Mouse (Mus musculus) liver, embryonic 13.5 days (tissue): ENCODE results near the gene Nubpl. TPM values are rescaled to one million over a fixed set of nuclear protein-coding genes. Genes with fewer than 3 reads are reported as not detected.
"Not testable (repeated sequence)": the region's sequence is repeated elsewhere in the genome, so short reads cannot be mapped to it uniquely, and the experiment has no call there.

Experiments
- ATAC-seq: fragments of 200-750 bp; cut with Nextera tagmentation; 2 replicates; pipeline ENCODE4 v1.8.0; 2017; ENCODE audit warnings: low read depth, mild to moderate bottlenecking, moderate number of reproducible peaks, moderate library complexity
- DNase-seq: peaks from one replicate; pipeline ENCODE4 v3.0.0; 2022
- H3K27ac ChIP-seq: fragments of 300-500 bp; sonication (generic); 2 replicates; pipeline ENCODE4 v1.5.1; 2015; ENCODE audit warnings: moderate library complexity, mild to moderate bottlenecking, inconsistent platforms
- H3K27me3 ChIP-seq: fragments of 300-500 bp; sonication (generic); 2 replicates; pipeline ENCODE4 v1.6.1; 2015; ENCODE audit warnings: mild to moderate bottlenecking, inconsistent platforms
- H3K36me3 ChIP-seq: fragments of 300-500 bp; sonication (generic); 2 replicates; pipeline ENCODE4 v1.6.1; 2015; ENCODE audit warnings: mild to moderate bottlenecking, inconsistent platforms
- H3K4me1 ChIP-seq: fragments of 300-500 bp; sonication (generic); replicated peaks from 2 replicates; pipeline ENCODE4 v1.6.1; 2015; ENCODE audit warnings: inconsistent platforms
- H3K4me2 ChIP-seq: fragments of 300-500 bp; sonication (generic); 2 replicates; pipeline ENCODE4 v1.6.1; 2015; ENCODE audit warnings: inconsistent platforms, mild to moderate bottlenecking, moderate library complexity
- H3K4me3 ChIP-seq: fragments of 300-500 bp; sonication (generic); replicated peaks from 2 replicates; pipeline ENCODE4 v1.5.1; 2015; ENCODE audit warnings: mild to moderate bottlenecking, inconsistent platforms
- H3K9ac ChIP-seq: fragments of 300-500 bp; sonication (generic); 2 replicates; pipeline ENCODE4 v1.6.1; 2015; ENCODE audit warnings: mild to moderate bottlenecking, inconsistent platforms
- H3K9me3 ChIP-seq: fragments of 300-500 bp; sonication (generic); replicated peaks from 2 replicates; pipeline ENCODE4 v1.6.1; 2016; ENCODE audit warnings: inconsistent platforms
- WGBS: fragments of 180-500 bp; shearing (Covaris S2); methylation state at CpG from one replicate; pipeline ENCODE4 v1.1.7; 2015; ENCODE audit not compliant: insufficient replicate concordance; 5-methylcytosine and 5-hydroxymethylcytosine counted together
- polyA plus RNA-seq: library from polyadenylated mRNA; unstranded; fragments of >200 nt; fragmentation: Nextera tagmentation; extraction: Ambion mirVana; gene quantifications from 2 replicates; pipeline ENCODE4 v1.2.1, GENCODE M21; 2015

Nubpl gene
- polyA plus RNA-seq, 1 experiment from 2014 or later: 6.2 TPM

DNA sequence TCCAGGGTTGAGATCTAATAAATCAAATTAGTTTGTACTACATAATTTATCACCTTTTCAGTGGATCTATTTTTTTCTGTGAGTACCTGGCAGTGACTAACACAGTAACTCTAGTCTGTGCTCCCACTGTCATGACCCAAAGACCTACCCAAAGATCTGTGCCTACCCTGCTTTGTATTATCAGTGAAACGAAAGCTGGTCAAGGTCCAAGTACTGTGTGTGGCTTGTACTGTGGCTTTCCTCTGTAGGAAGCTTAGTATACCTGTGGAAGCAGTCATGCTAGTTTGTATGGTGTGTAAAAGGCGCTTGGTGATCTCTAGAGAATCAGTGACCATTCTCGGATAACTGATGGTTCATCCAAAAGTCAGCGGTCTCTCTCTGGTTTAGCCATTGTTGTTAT is 57.4 kb downstream of the Nubpl start:
- Histone ChIP-seq H3K27me3 (no peaks in the 10 kb centered on the region), H3K4me3 (no peak overlapping the region), H3K36me3 (no peaks in the 10 kb centered on the region), H3K27ac (no peak overlapping the region), H3K4me2 (no peak overlapping the region), H3K9ac (no peak overlapping the region), H3K9me3 (no peaks in the 10 kb centered on the region), H3K4me1 (no peaks in the 10 kb centered on the region)
- 77% methylated on average over 4 of the region's 4 CpGs for WGBS
- ATAC-seq: no peak
- no peak for DNase-seq

DNA sequence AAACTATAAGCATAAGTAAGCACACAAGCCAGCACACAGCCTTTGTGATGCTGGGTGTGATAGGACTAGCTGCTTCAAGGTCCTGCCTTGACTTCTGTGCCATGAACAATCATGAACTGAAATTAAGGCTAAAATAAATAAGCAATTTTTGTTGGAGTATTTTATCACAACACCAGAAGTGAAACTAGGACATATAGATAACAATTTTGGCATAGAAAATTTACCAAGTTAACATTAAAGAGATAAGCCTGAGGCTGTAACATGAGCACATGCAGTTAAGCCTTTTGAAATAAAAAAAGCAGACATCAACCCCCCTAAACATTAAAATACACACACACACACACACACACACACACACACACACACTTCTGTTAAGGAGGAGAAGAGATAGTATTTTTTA is 66.9 kb downstream of the Nubpl start:
- Histone ChIP-seq H3K27me3 (no peaks in the 10 kb centered on the region), H3K9ac (no peak overlapping the region), H3K27ac (no peak overlapping the region), H3K36me3 (no peaks in the 10 kb centered on the region), H3K4me1 (no peaks in the 10 kb centered on the region), H3K9me3 (no peaks in the 10 kb centered on the region), H3K4me3 (no peak overlapping the region), H3K4me2 (no peak overlapping the region)
- ATAC-seq (no peak), DNase-seq (no peak)

DNA sequence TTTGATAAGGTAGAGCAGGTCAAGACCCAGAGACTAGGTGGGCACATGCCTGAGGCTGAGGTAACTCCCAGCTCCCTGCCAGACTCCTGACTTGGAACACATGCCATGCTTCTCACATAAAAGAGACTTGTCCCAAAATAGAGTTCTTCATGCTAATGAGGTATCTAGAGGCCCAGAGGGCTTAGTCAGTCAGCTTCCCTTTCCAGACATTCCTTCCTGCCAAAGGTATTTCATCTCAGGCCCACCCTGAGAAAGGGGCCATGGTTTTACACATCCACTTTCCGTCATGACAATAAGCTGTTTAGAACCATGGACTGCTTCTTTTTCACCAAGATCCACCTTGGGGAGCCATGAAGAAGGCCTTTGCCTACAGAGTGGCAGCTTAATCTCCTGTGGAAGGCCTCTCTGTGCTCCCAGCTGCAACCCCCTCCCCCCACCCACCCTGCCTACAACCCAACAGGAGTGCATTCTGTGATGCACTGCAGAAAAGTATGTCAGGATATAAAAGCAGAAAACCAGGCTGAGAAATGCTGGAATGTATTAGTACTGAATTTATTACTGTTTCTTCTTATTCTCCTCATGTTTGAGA is 88.8 kb downstream of the Nubpl start:
- WGBS: 77% methylated on average over 1 of the region's 1 CpGs
- no peaks in the 10 kb centered on the region for H3K27me3 ChIP-seq

DNA sequence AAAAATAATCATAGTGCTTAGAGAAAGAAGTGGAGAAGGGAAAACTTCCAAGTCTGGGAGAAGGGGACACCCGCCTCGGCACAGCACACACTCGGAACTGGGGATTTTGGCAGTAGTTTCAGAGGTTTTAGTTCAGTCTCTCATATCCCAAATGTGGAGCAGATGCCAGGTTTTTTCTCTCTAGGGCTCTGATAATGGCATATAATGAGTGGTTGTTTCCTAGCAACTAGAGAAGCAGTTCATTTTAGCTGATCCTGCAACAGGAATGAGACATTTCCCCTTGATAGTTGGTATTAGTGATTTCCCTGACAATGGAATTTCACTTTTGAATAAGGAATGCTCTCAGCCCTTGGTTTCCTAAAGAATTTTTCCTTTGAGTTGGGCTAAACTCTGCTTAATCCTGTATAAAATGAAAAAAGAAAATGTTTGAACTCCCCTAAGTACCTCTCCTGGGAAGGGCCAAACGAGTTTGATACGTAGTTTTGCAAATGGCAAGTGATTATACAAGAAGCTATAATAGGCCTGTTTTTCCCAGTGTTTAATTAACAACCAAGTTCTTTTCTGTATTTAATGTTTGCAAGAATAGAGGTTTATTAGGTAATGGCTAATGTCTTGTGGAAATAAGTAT is 89.5 kb downstream of the Nubpl start:
- Histone ChIP-seq H3K9ac (no peak overlapping the region), H3K4me1 (no peaks in the 10 kb centered on the region), H3K4me3 (no peak overlapping the region), H3K27me3 (no peaks in the 10 kb centered on the region), H3K27ac (no peak overlapping the region), H3K36me3 (no peaks in the 10 kb centered on the region), H3K4me2 (no peak overlapping the region), H3K9me3 (no peaks in the 10 kb centered on the region)
- ATAC-seq (no peak), DNase-seq (no peak)
- 72% methylated on average over 5 of the region's 5 CpGs for WGBS

More for the DNA sequence above, 88.8 kb downstream of the Nubpl start:
- no peak for DNase-seq
- Histone ChIP-seq H3K27ac (no peak overlapping the region), H3K9ac (no peak overlapping the region), H3K4me2 (no peak overlapping the region), H3K4me1 (no peaks in the 10 kb centered on the region), H3K4me3 (no peak overlapping the region), H3K36me3 (no peaks in the 10 kb centered on the region), H3K9me3 (no peaks in the 10 kb centered on the region)
- ATAC-seq: no peak

DNA sequence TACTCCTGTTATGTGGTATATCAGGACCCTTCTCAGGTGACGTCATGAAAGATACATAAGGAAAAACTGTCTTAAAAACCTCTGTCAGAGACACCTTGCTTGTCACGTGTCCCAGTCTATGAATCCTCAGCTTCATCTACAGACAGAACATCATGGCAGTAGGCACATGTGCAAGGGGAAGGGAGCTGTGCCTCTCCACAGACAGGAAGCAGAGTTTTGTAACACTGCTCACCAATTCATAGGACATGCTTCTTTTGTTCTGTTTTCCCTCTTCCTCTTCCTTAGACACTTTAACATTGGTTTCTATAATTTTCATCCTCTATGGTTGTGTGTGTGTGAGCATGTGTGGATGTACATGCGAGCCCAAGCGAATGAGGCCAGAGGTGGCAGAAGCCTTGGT is 100.9 kb downstream of the Nubpl start:
- Histone ChIP-seq H3K36me3 (no peaks in the 10 kb centered on the region), H3K4me2 (no peak overlapping the region), H3K4me3 (no peak overlapping the region), H3K9me3 (no peaks in the 10 kb centered on the region), H3K9ac (no peak overlapping the region), H3K27me3 (no peaks in the 10 kb centered on the region), H3K4me1 (no peaks in the 10 kb centered on the region), H3K27ac (no peak overlapping the region)
- no peak for ATAC-seq
- DNase-seq: no peak
- 66% methylated on average over 4 of the region's 4 CpGs for WGBS

DNA sequence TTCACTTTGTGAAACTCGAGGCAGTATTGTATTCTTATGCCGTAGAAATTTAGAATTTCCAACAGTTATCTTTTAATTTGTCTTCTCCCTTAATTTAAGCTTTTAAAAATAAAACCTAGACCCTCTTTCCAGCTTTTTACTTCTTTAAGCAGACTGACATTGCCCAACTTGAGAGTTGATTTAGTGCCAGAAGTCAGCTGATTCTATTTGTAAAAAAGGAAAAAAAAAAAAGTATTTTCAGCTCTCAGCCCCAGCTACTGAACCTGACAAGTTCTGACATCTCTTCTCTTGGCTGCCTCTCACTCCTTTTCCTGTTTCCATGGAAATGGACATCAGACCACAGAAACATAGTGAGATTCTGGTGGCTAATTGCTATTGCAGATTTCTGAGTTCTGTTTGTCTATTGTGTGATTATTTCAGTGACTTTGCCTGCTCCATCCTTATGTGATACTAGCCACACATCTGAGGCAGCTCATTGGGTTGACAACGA is 111.6 kb downstream of the Nubpl start:
- no peak overlapping the region for H3K9ac ChIP-seq
- no peak overlapping the region for H3K4me3 ChIP-seq
- H3K4me2 ChIP-seq: no peak overlapping the region
- ATAC-seq: no peak
- no peak overlapping the region for H3K27ac ChIP-seq
- no peaks in the 10 kb centered on the region for H3K9me3 ChIP-seq
- DNase-seq: no peak
- H3K36me3 ChIP-seq: no peaks in the 10 kb centered on the region
- whole genome bisulfite sequencing: 56% methylated on average over 3 of the region's 3 CpGs
- no peaks in the 10 kb centered on the region for H3K27me3 ChIP-seq
- no peaks in the 10 kb centered on the region for H3K4me1 ChIP-seq

DNA sequence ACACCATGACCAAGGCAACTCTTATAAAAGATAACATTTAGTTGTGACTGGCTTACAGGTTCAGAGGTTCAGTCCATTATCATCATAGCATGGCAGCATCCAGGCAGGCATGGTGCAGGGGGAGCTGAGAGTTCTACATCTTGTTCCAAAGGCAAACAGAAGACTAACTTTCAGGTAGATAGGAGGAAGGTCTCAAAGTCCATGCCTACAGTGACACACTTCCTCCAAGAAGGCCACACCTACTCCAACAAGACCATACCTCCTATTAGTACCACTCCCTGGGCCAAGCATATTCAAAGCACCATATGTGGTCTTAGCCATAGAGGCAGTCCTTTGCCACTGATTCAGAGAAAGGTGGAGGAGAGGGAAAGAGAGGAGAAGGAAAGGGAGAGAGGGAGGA is 113.6 kb downstream of the Nubpl start:
- DNase-seq: no peak
- no peaks in the 10 kb centered on the region for H3K9me3 ChIP-seq
- H3K4me2 ChIP-seq: no peak overlapping the region
- no peak overlapping the region for H3K27ac ChIP-seq
- ATAC-seq: no peak
- H3K27me3 ChIP-seq: no peaks in the 10 kb centered on the region
- H3K36me3 ChIP-seq: no peaks in the 10 kb centered on the region
- H3K9ac ChIP-seq: no peak overlapping the region
- no peaks in the 10 kb centered on the region for H3K4me1 ChIP-seq
- no peak overlapping the region for H3K4me3 ChIP-seq

DNA sequence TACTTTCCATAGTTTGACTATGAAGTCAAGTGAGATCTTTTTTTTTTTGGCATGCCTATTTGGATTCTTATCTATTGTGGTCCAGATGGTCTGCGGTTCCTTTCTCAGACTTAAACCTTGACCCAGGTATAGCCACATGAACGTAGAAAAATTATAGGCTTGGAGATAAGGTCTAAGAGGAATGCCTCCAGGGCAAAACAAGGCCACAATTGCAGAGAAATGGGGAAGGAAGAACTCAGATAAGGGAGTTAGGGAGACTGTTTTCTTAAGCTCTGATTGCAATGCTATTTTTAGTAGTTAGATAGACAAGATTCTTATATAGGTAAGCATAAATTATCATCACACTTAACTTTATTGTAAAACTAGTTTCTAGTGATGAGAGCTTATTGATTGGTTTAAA is 117.3 kb downstream of the Nubpl start:
- Histone ChIP-seq H3K4me3 (no peak overlapping the region), H3K27ac (no peak overlapping the region), H3K4me2 (no peak overlapping the region), H3K36me3 (no peaks in the 10 kb centered on the region), H3K9me3 (no peaks in the 10 kb centered on the region), H3K4me1 (no peaks in the 10 kb centered on the region), H3K9ac (no peak overlapping the region), H3K27me3 (no peaks in the 10 kb centered on the region)
- 26% methylated on average over 2 of the region's 2 CpGs for WGBS
- no peak for ATAC-seq
- DNase-seq: no peak

DNA sequence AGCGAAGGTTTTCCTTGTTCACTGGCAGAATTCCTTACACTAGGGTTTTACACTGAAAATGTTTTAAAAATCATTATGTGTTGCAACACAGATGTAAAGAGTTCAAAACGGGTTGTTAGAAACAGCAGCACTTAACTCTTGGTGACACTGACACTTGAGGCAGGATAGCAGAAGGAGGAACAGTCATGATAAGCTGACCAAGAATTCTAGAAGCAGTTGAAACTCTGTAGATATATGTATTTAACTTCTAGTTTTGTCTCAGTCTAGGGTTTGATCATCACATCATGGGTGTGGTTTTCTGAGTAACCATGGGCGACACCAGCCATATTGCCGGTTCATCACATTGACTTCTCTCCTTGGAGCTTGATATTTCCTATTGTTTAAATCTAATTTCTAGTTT is 127.4 kb downstream of the Nubpl start:
- Histone ChIP-seq H3K4me1 (no peaks in the 10 kb centered on the region), H3K9ac (no peak overlapping the region)

DNA sequence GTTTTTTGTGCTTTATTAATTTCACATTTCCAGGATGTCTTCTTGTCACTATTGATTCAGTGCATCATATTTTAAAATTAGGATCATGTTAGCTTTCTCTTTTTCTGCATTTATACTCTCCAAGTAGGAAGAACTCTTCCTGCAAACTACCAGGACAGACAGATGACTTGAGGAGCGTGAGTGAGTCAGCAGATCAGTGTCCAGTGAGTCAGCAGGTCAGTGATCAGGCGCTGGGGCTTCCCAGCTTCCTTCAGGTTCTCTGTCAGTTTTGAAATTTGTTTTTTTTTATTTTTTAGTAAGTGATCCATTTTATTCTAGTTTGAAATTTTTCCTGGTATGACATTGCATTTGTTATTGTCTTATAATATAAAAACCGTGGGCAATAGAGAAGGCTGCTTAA is 131.2 kb downstream of the Nubpl start:
- WGBS: 58% methylated on average over 3 of the region's 3 CpGs
- H3K9me3 ChIP-seq: no peaks in the 10 kb centered on the region
- ATAC-seq: no peak

More for the DNA sequence above, 127.4 kb downstream of the Nubpl start:
- Histone ChIP-seq H3K36me3 (no peaks in the 10 kb centered on the region), H3K27me3 (no peaks in the 10 kb centered on the region), H3K27ac (no peak overlapping the region), H3K9me3 (no peaks in the 10 kb centered on the region), H3K4me3 (no peak overlapping the region), H3K4me2 (no peak overlapping the region)
- 55% methylated on average over 4 of the region's 4 CpGs for WGBS
- no peak for DNase-seq
- no peak for ATAC-seq

DNA sequence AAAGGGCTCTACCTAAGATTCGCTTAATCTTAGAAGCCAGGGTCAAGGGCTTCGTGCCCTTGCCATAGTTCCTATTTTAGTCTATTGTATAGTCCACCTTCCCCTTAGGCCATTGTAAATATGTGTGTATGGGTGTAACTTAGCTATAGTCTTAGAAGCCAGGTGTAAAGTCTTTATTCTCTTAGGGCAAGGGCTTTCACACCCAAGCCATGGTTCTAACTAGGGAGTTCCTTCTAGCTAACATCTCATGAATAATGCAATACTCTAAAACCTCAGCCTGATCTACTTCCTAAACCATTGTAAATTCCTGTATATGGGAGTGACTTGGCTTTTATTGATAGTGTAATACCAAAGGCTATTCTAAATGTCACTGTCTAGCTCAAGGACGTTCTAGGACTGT is 134.4 kb downstream of the Nubpl start:
- not testable (repeated sequence) for H3K9me3 ChIP-seq, ATAC-seq, H3K27me3 ChIP-seq, H3K9ac ChIP-seq, H3K4me2 ChIP-seq, H3K4me3 ChIP-seq, DNase-seq, H3K27ac ChIP-seq, H3K4me1 ChIP-seq, H3K36me3 ChIP-seq
- WGBS: 70% methylated on average over 3 of the region's 3 CpGs

More for the DNA sequence above, 131.2 kb downstream of the Nubpl start:
- DNase-seq: peak; percentile 27
- H3K27ac ChIP-seq: no peak overlapping the region
- no peak overlapping the region for H3K4me3 ChIP-seq
- no peak overlapping the region for H3K4me2 ChIP-seq
- no peaks in the 10 kb centered on the region for H3K36me3 ChIP-seq
- no peak overlapping the region for H3K9ac ChIP-seq
- H3K27me3 ChIP-seq: no peaks in the 10 kb centered on the region
- H3K4me1 ChIP-seq: no peaks in the 10 kb centered on the region

DNA sequence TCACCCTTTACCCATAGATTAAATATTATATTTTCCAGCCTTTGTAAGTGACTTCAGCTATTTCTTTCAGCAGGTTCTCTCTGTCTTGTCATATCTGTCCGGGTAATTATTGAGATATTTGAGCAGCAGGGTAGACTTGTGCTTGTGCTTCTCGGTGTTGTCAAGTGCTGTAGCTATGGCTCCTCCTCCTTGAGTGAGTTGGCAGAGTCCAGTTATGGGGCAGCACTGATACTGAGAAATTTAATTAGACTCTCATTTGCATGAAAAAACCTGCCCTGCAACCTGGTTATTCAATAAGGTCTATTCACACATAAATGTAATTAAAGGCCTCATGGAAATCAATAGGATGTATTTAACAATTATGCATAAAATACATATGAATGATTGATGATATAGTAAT is 145.2 kb downstream of the Nubpl start:
- ATAC-seq: no peak
- DNase-seq: no peak
- Histone ChIP-seq H3K4me1 (no peaks in the 10 kb centered on the region), H3K4me2 (no peak overlapping the region), H3K36me3 (no peaks in the 10 kb centered on the region), H3K9ac (no peak overlapping the region), H3K4me3 (no peak overlapping the region), H3K9me3 (no peaks in the 10 kb centered on the region), H3K27ac (no peak overlapping the region), H3K27me3 (no peaks in the 10 kb centered on the region)
- WGBS: 63% methylated on average over 2 of the region's 2 CpGs
